Mouse (Mus musculus) left cerebral cortex, adult 8-10 months (tissue): ENCODE measurements around the gene Anxa3. TPM values are rescaled to one million over a fixed set of nuclear protein-coding genes. Genes with fewer than 3 reads are reported as not detected.
A peak's percentile ranks its signal among the peaks of the same experiment; 100 is the strongest.

ENCODE experiments used
- DNase-seq, 2 experiments: peaks; one replicate each; pipeline ENCODE4 v3.0.0; 2022; ENCODE audit warnings: low spot score in 2 of 2
- total RNA-seq, 4 experiments: library from RNA; stranded (reverse); gene quantifications; 2 replicates each; pipeline ENCODE4 v1.2.4; 2022

Anxa3 gene
- total RNA-seq, 4 experiments from 2014 or later = 10.4 to 28.5 (median 18.8) TPM

DNA sequence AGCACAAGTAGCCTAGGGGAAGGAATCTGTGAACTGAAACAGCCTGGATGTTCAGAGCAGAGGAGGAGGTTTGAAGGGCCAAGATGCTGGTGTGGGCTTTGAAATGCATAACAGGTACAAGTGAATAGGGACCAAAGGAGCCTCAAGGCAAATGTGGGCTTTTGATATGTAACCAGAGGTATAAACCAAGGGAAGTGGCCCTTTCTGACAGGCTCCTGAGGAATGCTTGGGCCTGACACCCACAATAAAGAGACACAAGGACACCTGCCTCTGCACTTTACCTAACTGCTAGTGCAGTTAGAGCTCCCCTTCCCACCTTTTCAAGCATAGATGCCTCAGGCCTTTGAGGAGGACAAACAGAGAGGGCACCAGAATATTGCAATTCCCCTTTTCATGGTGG is 54.8 kb downstream of the Anxa3 start:
- no peak for DNase-seq

DNA sequence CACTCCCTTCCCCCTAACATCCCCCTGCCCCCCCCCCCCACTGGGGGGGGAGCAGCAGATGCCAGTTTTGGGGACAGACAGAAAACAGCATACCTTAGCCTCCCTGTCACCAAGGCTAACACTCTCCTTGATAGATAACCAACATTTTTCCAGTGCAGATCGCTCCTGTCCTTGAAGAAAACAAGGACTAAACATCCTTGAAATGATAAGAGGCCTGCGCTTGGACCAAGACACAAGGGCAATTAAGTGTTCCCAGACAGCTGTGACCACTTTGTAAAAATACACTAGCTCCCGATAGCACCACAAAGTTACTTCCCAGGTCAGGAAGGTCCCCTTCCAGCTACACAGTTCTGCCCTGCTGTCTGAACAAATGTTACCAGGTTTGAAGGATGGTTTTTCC is 55.2 kb downstream of the Anxa3 start:
- DNase-seq = no peak

DNA sequence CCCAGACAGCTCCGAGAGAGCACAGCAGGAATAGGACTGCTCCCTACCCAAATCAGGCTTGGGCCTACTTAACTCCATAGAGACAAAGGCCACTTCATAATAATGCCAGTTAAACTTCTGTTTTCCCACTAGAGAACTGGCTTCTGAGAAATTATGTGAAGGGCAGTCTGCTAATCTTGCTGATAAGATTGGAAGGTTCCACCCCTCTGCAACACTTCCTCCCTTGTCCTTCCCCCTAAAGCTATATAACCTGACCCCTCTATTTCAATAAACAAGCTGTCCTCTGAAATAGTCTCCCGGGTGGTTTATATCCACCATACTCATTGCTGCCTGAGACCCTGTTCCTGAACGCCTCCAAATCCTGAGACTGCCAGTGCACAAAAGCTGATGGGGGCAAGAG is 56.1 kb downstream of the Anxa3 start:
- DNase-seq = no peak

DNA sequence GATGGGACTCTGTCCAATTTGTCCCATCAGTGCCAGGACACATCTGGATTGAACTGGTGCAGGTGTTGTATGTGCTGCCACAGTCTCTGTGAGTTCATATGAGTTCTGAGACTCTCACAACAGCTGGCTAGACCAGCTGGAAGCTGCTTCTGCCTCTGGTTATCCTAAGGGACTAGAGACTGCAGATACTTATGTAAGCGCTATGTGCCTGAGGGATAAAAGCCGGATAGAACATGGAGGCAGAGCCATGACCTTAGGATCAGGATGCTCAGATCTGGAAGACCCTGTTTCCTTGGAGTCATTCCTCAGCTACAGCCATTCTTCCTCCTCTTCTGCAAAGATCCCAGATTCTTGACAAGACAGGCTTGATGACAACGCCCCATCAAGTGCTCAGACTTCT is 60.3 kb downstream of the Anxa3 start:
- no peak for DNase-seq

DNA sequence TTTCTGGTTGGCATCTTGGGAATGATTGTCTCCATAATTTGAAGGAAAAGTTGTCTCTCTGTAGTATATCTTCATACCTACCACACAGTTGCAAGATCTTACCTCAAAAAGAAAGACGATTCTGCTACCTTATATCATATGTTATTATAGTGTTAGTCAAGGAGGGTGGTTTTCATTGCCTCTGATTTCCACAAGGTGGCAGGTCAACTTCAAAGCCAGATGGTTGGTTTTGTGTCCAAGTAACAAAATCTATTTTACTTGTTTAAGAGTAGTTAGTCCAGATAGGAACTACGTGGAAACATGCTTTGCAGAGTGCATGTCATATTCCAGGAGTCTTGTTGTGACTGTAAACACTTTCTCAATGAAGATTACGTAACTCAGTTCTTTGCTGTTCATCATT is 61.2 kb downstream of the Anxa3 start:
- DNase-seq = no peak

DNA sequence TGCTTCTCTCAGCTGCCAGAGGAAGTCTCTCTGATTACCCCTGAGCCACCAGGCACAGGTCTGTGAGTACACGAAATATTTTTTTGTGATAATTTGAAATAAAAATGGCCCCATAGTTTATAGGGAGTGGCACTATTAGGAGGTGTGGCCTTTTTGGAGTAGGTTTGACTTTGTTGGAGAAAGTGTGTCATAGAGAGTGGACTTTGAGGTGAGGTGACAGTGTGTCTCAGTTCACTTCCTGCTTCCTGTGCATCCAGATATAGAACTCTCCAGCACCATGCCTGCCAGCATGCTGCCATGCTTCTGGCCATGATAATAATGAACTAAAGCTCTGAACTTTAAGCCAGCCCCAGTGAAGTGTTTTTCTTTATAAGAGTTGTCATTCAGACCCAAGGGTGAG is 66.8 kb downstream of the Anxa3 start:
- no peak for DNase-seq

DNA sequence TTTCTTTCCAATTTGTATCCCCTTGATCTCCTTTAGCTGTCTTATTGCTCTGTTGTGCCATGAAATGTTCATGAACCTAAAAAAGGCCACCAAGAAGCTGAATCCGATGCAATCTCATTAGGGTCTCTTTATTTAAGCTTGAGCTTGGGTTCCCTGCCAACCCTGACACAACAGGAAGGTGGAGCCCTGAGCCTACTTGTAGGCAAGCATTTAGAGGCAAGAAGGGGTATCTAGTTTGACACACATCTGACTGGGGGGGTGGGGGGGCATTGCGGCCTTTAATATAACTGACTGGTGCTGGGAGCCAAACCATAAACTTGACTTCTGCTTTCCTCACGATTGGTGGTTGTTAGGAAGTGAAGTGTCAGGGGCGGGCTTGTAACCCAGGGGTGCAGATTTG is 74.0 kb downstream of the Anxa3 start:
- DNase-seq = no peak

DNA sequence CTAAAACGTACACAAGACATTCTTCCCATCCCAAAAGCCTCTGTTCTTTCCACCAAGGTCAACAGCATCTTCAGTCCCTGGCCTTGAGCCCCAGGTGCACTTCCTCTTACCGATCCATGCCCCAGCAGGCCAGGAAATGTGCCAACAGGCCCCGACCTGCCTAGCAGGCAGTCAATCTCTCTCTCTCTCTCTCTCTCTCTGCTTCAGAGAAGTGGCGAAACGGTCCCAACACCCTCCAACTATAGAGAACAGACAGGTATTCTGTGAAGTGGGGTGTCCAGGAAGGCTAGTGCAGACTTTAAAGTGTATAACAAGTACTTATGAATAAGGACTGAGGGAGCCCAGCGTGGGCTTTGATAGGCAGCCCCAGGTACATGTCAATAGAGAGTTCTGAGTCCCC is 75.8 kb downstream of the Anxa3 start:
- DNase-seq = no peak

DNA sequence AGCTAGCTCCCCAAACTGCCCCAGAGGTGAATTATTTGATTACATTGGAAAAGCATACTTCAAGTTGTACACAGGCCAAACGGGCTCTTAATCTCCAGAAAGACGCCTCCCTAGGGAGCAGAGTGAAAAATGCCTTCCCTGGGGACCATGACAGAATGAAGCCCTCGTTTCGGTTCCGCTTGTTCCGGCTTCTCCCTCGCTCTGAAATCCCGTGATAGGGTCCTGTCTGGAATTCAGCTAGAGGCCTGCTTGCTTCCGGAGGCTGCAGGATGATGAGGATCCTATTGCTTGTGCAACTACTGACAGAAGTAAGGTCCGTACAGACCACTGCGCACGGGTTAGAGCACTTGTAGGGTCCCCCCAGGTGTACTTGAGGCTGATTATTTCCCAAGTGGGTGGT is 77.9 kb downstream of the Anxa3 start:
- no peak for DNase-seq

DNA sequence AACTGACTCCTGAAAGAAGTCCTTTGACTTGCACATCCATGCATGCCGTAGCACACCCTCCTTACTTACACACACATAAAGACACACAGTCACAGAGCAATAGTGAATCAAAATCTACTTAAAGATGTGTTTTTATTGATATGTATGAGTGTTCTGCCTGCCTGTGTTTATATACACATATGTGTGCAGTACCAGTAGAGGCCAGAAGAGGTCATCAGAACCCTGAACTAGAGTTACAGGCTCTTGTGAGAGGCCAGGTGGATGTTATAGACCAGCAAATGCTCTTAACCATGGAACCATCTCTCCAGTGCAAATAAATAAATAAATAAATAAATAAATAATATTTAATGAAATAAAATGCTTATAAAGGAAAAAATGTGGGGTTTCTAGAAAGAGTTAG is 85.0 kb downstream of the Anxa3 start:
- DNase-seq = no peak

DNA sequence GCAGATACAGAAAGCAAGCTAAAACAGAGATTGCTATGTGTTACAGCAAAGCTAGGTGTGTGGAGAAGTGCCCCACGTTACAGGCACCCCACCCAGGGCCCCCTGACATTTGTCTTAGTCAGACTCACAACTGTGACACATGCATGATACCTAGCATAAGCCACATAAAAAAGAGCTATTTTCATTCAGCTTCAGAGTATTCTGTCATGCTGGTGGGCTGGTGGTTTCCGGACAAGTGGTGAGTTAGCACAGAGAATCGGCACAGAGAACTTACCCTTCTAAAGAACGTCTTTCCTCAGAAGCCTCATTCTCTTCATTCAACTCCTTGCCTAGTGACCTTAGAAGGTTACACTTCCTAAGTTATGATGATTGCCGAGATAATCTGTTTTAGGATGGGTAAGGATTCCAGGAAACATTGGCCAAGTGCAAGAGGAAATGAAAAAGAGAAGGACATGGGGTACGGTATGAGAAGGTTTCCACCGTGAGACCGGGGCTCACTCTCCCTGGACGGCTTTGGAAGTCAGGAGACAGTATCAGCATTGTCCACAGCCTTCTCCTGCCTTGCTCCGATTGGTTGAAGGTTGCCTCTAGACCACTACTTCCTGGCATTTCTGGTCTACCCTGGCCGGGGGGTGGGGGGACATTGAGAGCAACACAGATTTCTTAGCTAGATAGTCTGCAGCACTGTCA is 85.9 kb downstream of the Anxa3 start:
- DNase-seq = no peak

DNA sequence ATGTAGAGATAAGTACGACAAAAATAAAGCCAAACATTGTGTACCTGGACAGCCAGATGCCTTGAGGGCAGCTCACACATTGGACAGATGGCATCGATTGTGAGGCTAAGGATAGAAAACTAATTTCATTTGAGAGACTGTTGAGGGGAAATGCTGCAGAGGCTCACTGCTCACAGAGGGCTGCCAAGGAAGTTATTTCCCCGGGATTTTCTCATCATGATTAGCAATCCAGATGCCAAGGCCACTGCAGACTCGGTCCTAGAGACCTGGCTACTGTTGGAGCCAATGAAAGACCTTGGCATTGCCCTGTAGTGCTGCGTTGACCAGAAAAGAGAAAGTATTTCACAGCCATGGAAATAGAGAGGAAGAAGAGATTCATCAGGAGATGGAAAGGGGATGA is 87.1 kb downstream of the Anxa3 start:
- no peak for DNase-seq

DNA sequence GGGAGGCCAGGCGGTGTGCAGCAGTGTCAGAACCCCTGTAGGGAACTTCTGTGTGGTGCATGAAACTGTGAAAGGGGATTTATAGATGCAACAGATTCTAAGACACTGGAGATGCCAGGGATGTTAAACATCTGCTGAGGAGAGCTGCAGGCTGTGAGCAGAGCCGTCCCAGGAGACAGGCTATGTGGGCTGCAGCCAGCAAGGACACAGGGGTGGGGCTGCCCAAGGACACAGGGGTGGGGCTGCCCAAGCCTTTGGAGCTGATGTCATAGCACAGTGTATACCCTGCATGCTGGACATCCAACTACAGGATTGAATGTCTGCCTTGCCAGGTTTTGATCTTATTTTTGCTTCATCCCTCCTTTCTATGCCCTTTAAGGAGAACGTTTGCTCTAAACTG is 88.0 kb downstream of the Anxa3 start:
- DNase-seq = no peak

DNA sequence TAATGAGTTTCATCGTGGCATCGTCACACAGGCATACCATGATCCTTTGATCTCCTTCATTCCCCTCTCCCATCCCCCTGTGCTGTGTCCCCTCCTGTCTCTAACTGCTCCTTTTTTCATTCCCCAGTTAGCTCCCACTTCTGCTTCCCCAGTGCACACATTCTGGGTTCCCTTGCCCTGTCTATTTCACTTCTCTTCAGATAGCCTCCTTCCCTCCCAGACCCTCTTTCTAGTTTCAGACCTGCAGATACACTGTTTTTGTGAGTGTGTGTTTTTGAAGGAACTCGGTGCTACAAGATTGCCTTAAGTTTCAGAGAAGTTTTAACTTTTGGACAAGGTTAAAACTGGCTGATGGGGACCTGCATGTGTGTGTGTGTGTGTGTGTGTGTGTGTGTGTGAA is 88.5 kb downstream of the Anxa3 start:
- DNase-seq = no peak

DNA sequence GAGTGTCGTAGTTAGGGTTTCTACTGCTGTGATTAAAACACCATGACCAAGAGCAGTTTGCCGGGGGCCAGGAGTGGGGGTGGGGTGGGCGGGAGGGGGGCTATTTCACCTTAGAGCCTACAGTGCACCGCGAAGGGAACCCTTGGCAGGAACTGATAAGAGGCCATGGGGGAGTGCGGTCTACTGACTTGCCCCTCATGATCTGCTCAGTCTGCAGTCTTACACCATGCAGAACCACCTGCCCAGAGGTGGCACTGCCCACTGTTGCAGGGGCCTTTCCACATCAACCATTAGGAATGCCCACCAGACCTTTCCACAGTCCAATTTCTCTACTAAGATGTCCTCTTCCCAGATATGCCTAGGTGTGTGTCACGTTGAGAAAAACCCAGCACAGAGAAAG is 92.1 kb downstream of the Anxa3 start:
- DNase-seq = no peak

DNA sequence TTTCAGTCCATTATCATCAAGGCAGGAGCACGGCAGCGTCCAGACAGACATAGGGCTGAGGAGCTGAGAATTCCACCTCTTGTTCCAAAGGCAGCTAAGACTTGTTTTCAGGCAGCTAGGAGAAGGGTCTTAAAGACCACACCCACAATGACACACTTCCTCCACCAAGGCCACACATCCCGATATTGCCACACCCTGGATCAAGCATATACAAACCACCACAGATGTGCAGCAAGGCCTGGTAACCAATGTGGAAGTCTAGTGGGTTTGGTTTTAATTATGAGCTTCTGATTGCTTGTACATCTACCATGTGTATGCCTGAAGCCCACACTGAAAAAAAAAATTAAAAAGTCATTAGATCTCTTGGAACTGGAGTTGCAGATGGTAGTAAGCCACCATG is 95.3 kb downstream of the Anxa3 start:
- DNase-seq = no peak

DNA sequence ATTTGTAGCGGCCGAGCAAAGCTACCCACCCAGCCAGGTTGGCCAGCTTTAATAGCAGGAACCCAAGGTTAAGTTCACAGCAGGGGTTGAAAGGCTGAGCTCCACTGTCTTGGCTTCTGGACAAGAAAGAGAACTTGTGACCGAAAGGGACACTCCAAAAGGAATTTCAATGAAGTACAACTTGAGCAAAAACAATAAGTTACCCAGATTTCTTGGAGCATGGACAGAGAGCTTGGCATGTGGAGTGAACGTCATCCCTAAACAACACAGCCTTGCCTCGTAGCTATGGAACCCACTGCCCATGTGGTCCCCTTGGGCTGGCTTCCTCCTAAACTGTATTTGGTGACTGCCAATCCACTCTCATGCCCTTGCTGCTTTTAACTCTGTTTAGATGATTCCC is 97.2 kb downstream of the Anxa3 start:
- DNase-seq = peak in 1 of 2 experiments; percentile 57

Other genes with a start within 250 kb of the Anxa3 start
- gene Bmp2k, start 204.3 kb downstream of the Anxa3 start, total RNA-seq = 10 to 100 TPM; 14.8 to 18.4 (median 16.2) TPM